Mouse (Mus musculus): ENCODE results near the gene Mip.

- no peak for TF ChIP-seq ZNF384 (IDR thresholded peaks at IDR 0.05; ENCODE audit: low read depth, low read length)
- TF ChIP-seq CHD2 (IDR thresholded peaks at IDR 0.05; ENCODE audit: low read depth, low read length) = no peak
- no peak for TF ChIP-seq MAFK (IDR thresholded peaks at IDR 0.05; ENCODE audit: insufficient read depth, low read depth, low read length)
- no peak for TF ChIP-seq ZC3H11A (IDR thresholded peaks at IDR 0.05; ENCODE audit: borderline replicate concordance, low read depth, low read length)
Observed at GRCm38 (mm10) chr10:128271883-128272282, 46.2 kb downstream of the Mip start.

Data from ES-E14 (cell line).